In genomic region chr4:108327730-108328484, GRCm38 (mm10) we compare ENCODE assay signal across 8 mouse cellular contexts. TPM values are rescaled to one million over a fixed set of nuclear protein-coding genes. Genes with fewer than 3 reads are reported as not detected.
A peak's percentile ranks its signal among the peaks of the same experiment; 100 is the strongest.
DNase-seq lines count a peak whose midpoint lies in the region; ATAC-seq lines count a peak whose summit lies in the region.

Gene Coa7, plus strand, starts transcription at chr4:108328140.

- peak within 1 kb of the TSS; percentile 89 for H3K27ac ChIP-seq in hindbrain, embryonic 10.5 days

- H3K36me3 ChIP-seq in hindbrain, embryonic 10.5 days: peaks cover 31% of the 10 kb centered on the region

- ATAC-seq in frontal cortex, adult (ENCODE audit: low TSS enrichment): peak; percentile 84

- H3K9me3 ChIP-seq in hindbrain, embryonic 10.5 days: no peaks in the 10 kb centered on the region

- 1% methylated on average over 45 of the region's 45 CpGs for WGBS in hindbrain, embryonic 10.5 days

- peak within 1 kb of the TSS; percentile 62 for H3K4me3 ChIP-seq in hindbrain, embryonic 10.5 days

- no peaks in the 10 kb centered on the region for H3K27me3 ChIP-seq in hindbrain, embryonic 10.5 days (ENCODE audit: insufficient read depth, poor library complexity, severe bottlenecking)

- peak; percentile 92 for DNase-seq in MN1 (ENCODE audit: low spot score)
- DNase-seq in cerebellum, adult 9-10 months: peak; percentile 98
- peak; percentile 99 for DNase-seq in hindbrain, embryonic 10.5 days (ENCODE audit: low spot score)
- peak; percentile 97 to 98 for DNase-seq in layer of hippocampus, postnatal 10 days (ENCODE audit: low spot score in 2 of 2)
- peak; percentile 97 for DNase-seq in lung, postnatal 10 days
- peak; percentile 96 for DNase-seq in ovary, postnatal 36 days (ENCODE audit: low spot score)
- DNase-seq in thymus, postnatal 25 days: peak; percentile 98

- peaks cover 15% of the 10 kb centered on the region for H3K4me1 ChIP-seq in hindbrain, embryonic 10.5 days (replicated peaks)

RNA-seq across cellular contexts. Expression of gene Coa7, which starts in this region (rescaled TPM):
- 65.2 and 68.6 TPM in 2 replicates for polyA plus RNA-seq in hindbrain, embryonic 10.5 days (2016; fragmentation: Nextera tagmentation; extraction: Ambion mirVana)
- 10 to 100 TPM; 31.4 to 42.1 TPM for total RNA-seq in layer of hippocampus, postnatal 10 days (2021)

Comparison
In these comparisons a context has a peak if more than half of its experiments do, and no peak if none do; other contexts are left out.
1. Peak in every context shown above with its lines: DNase-seq, ATAC-seq, H3K4me3 ChIP-seq and H3K27ac ChIP-seq.